Comparison of ENCODE assay signal across 9 mouse cellular contexts in genomic region chr2:129591897-129592296, GRCm38 (mm10). TPM values are rescaled to one million over a fixed set of nuclear protein-coding genes. Genes with fewer than 3 reads are reported as not detected.
DNase-seq lines count a peak whose midpoint lies in the region; ATAC-seq lines count a peak whose summit lies in the region.
"Had no signal": no experiment of that assay in that cellular context is flagged by ENCODE, and none has a peak within 500 bp of the region (broad histone marks: within the 10 kb centered on the region; RNA-seq: fewer than 3 reads in every experiment).

No protein-coding gene starts in this region.

- no peaks in the 10 kb centered on the region for H3K9me3 ChIP-seq in heart, embryonic 15.5 days (replicated peaks)
- H3K9me3 ChIP-seq in forebrain, embryonic 11.5 days (ENCODE audit: control insufficient read depth, low read length), result no peaks in the 10 kb centered on the region
- H3K9me3 ChIP-seq in neural tube, embryonic 13.5 days, result no peaks in the 10 kb centered on the region

- H3K27me3 ChIP-seq in heart, embryonic 15.5 days, result no peaks in the 10 kb centered on the region
- H3K27me3 ChIP-seq in forebrain, embryonic 11.5 days (ENCODE audit: control insufficient read depth, insufficient read depth, low read length), result no peaks in the 10 kb centered on the region; the same call in 1 of the 2 replicates
- H3K27me3 ChIP-seq in neural tube, embryonic 13.5 days, result peaks cover 4% of the 10 kb centered on the region; the same call in 1 of the 2 replicates

- H3K9ac ChIP-seq in heart, embryonic 15.5 days, result peak overlapping the region; percentile 84
- no peak overlapping the region; the same call in 1 of the 2 replicates for H3K9ac ChIP-seq in forebrain, embryonic 11.5 days (ENCODE audit: low read length)
- H3K9ac ChIP-seq in neural tube, embryonic 13.5 days, result peak overlapping the region; percentile 91

- peak overlapping the region; percentile 75 for H3K4me3 ChIP-seq in heart, embryonic 15.5 days
- no peak overlapping the region for H3K4me3 ChIP-seq in forebrain, embryonic 11.5 days (ENCODE audit: low read depth, low read length)
- peak overlapping the region; percentile 69; the same call in 1 of the 2 replicates for H3K4me3 ChIP-seq in neural tube, embryonic 13.5 days

- peak overlapping the region; percentile 96 for H3K27ac ChIP-seq in heart, embryonic 15.5 days
- no peak overlapping the region for H3K27ac ChIP-seq in forebrain, embryonic 11.5 days (ENCODE audit: low read depth, low read length)
- no peak overlapping the region for H3K27ac ChIP-seq in neural tube, embryonic 13.5 days (replicated peaks)

- H3K4me1 ChIP-seq in heart, embryonic 15.5 days (replicated peaks), result peaks cover 39% of the 10 kb centered on the region
- H3K4me1 ChIP-seq in forebrain, embryonic 11.5 days (replicated peaks; ENCODE audit: control insufficient read depth, insufficient read depth, low read length), result peaks cover 20% of the 10 kb centered on the region; the same call in 1 of the 2 replicates
- peaks cover 51% of the 10 kb centered on the region for H3K4me1 ChIP-seq in neural tube, embryonic 13.5 days (replicated peaks)

- no peak for ATAC-seq in heart, embryonic 15.5 days (replicated peaks; ENCODE audit: insufficient number of reproducible peaks, insufficient read depth, low FRiP score, low read depth)
- ATAC-seq in forebrain, embryonic 11.5 days (replicated peaks; ENCODE audit: low FRiP score), result no peak
- ATAC-seq in neural tube, embryonic 13.5 days (ENCODE audit: low read depth), result no peak

- H3K36me3 ChIP-seq in heart, embryonic 15.5 days, result no peaks in the 10 kb centered on the region
- H3K36me3 ChIP-seq in forebrain, embryonic 11.5 days (ENCODE audit: control insufficient read depth, insufficient read depth, low read length), result no peaks in the 10 kb centered on the region
- no peaks in the 10 kb centered on the region for H3K36me3 ChIP-seq in neural tube, embryonic 13.5 days
- H3K36me3 ChIP-seq: G1E had no signal

- H3K4me2 ChIP-seq in heart, embryonic 15.5 days, result peak overlapping the region; percentile 82
- H3K4me2 ChIP-seq in forebrain, embryonic 11.5 days (ENCODE audit: low read depth, low read length, severe bottlenecking), result peak overlapping the region; percentile 87; the same call in 1 of the 2 replicates
- H3K4me2 ChIP-seq in neural tube, embryonic 13.5 days, result peak overlapping the region; percentile 88

- 96% methylated on average over 4 of the region's 4 CpGs for WGBS in heart, embryonic 15.5 days
- WGBS in forebrain, embryonic 11.5 days, result 59% methylated on average over 4 of the region's 4 CpGs
- 59% methylated on average over 4 of the region's 4 CpGs for WGBS in neural tube, embryonic 13.5 days

- DNase-seq in heart, adult 18-20 months, result no peak
- no peak for DNase-seq in forebrain, embryonic 11.5 days (ENCODE audit: low spot score)
- peak; percentile 17 for DNase-seq in liver
- no peak for DNase-seq in frontal cortex, postnatal 10 days (ENCODE audit: low spot score in 2 of 2)
- no peak for DNase-seq in gastrocnemius, postnatal 4 days (ENCODE audit: low spot score in 2 of 2)
- DNase-seq in kidney, adult 9 months, result no peak

RNA-seq across cellular contexts. Expression of gene Sirpa, which starts 0.7 kb away (rescaled TPM):
- polyA plus RNA-seq in heart, embryonic 15.5 days (2015; fragmentation: Nextera tagmentation; extraction: Ambion mirVana), result 13.8 and 20.1 TPM in 2 replicates
- total RNA-seq in heart, adult 18-20 months (2021), result 10 to 100 TPM; 27.5 to 29.4 TPM
- polyA plus RNA-seq in forebrain, embryonic 11.5 days (2014; fragmentation: Nextera tagmentation; extraction: Ambion mirVana), result 18.7 and 22.5 TPM in 2 replicates
- 24.4 and 24.9 TPM in 2 replicates for polyA plus RNA-seq in neural tube, embryonic 13.5 days (2015; fragmentation: Nextera tagmentation; extraction: Ambion mirVana)
- 10 to 100 TPM; 43.1 to 46.2 TPM for total RNA-seq in gastrocnemius, postnatal 4 days (2021)
- polyA plus RNA-seq: G1E had no signal

RNA-seq across cellular contexts. Expression of gene F830045P16Rik, which starts 55.5 kb away (rescaled TPM):
- polyA plus RNA-seq in heart, embryonic 15.5 days (2015; fragmentation: Nextera tagmentation; extraction: Ambion mirVana), result not detected in 2 replicates
- not detected for total RNA-seq in heart, adult 18-20 months (2021)
- not detected in 2 replicates for polyA plus RNA-seq in forebrain, embryonic 11.5 days (2014; fragmentation: Nextera tagmentation; extraction: Ambion mirVana)
- not detected in 2 replicates for polyA plus RNA-seq in neural tube, embryonic 13.5 days (2015; fragmentation: Nextera tagmentation; extraction: Ambion mirVana)
- total RNA-seq in gastrocnemius, postnatal 4 days (2021), result under 1 TPM in 1 of 2 experiments, not detected in 1; 0.18 TPM
- total RNA-seq: G1E had no signal
- polyA plus RNA-seq: G1E had no signal
